Mouse (Mus musculus) erythroblast, embryonic 14.5 days (primary cell): ENCODE data around the gene Ireb2.

ENCODE experiments used
- GATA1 ChIP-seq: IDR thresholded peaks from 2 replicates; pipeline ENCODE4 v1.6.1; 2012; ENCODE audit warnings: low read length, inconsistent platforms, mixed read lengths
- TAL1 ChIP-seq: IDR thresholded peaks from 3 replicates; pipeline ENCODE4 v1.6.1; 2012; ENCODE audit warnings: low read length, inconsistent platforms, mixed read lengths

GRCm38 (mm10) chr9:54897097-54897496, 33.5 kb downstream of the Ireb2 start:
- TF ChIP-seq TAL1, result no peak
- no peak for TF ChIP-seq GATA1
